In genomic region chr11:53078419-53079334, GRCm38 (mm10) we compare ENCODE assay signal across 26 mouse cellular contexts.
DNase-seq lines count a peak whose midpoint lies in the region; ATAC-seq and TF ChIP-seq lines count a peak whose summit lies in the region.
"Had no signal": no experiment of that assay in that cellular context is flagged by ENCODE, and none has a peak within 500 bp of the region (broad histone marks: within the 10 kb centered on the region; RNA-seq: fewer than 3 reads in every experiment).

No protein-coding gene starts in this region.

- no peak for ATAC-seq in intestine, postnatal 0 days
- ATAC-seq in intestine, embryonic 15.5 days = no peak
- no peak for ATAC-seq in midbrain, postnatal 0 days (ENCODE audit: low FRiP score)
- no peak for ATAC-seq in midbrain, embryonic 15.5 days (replicated peaks)
- peak; percentile 92 for ATAC-seq in megakaryocyte progenitor cell, adult 5-6 weeks (replicated peaks; ENCODE audit: poor library complexity)
- ATAC-seq: forebrain, embryonic 15.5 days; hindbrain, embryonic 16.5 days had no signal

- no peak for TF ChIP-seq POLR2A in bone marrow, adult 2 months (IDR thresholded peaks at IDR 0.05; ENCODE audit: borderline replicate concordance, control insufficient read depth, low read depth, low read length)

- no peak overlapping the region for H3K4me2 ChIP-seq in intestine, postnatal 0 days (replicated peaks; ENCODE audit: low read depth)
- no peak overlapping the region for H3K4me2 ChIP-seq in intestine, embryonic 15.5 days (replicated peaks)
- H3K4me2 ChIP-seq in midbrain, postnatal 0 days (ENCODE audit: low read depth, low read length, poor library complexity, severe bottlenecking) = no peak overlapping the region
- no peak overlapping the region for H3K4me2 ChIP-seq in midbrain, embryonic 15.5 days
- H3K4me2 ChIP-seq: forebrain, embryonic 15.5 days; heart, embryonic 13.5 days; limb, embryonic 13.5 days; liver, embryonic 13.5 days; lung, embryonic 15.5 days; midbrain, embryonic 11.5 days had no signal

- H3K4me1 ChIP-seq in intestine, postnatal 0 days (replicated peaks; ENCODE audit: control insufficient read depth, insufficient read depth, low read length) = no peaks in the 10 kb centered on the region
- H3K4me1 ChIP-seq in intestine, embryonic 15.5 days (replicated peaks) = no peaks in the 10 kb centered on the region
- no peaks in the 10 kb centered on the region for H3K4me1 ChIP-seq in midbrain, postnatal 0 days (ENCODE audit: insufficient read depth, low read length)
- H3K4me1 ChIP-seq in midbrain, embryonic 15.5 days = no peaks in the 10 kb centered on the region
- H3K4me1 ChIP-seq in bone marrow, adult 2 months (ENCODE audit: control insufficient read depth, insufficient read depth, low read length) = peaks cover 4% of the 10 kb centered on the region; the same call in 1 of the 2 replicates
- H3K4me1 ChIP-seq: forebrain, embryonic 15.5 days; liver, embryonic 13.5 days; lung, embryonic 15.5 days had no signal

- 0 out of 2 replicates have a peak, but pooled peaks cover 4% of the 10 kb centered on the region for H3K9me3 ChIP-seq in intestine, postnatal 0 days (ENCODE audit: control insufficient read depth)
- H3K9me3 ChIP-seq in intestine, embryonic 15.5 days = no peaks in the 10 kb centered on the region
- H3K9me3 ChIP-seq in midbrain, postnatal 0 days (ENCODE audit: low read length) = 0 out of 2 replicates have a peak, but pooled peaks cover 2% of the 10 kb centered on the region
- no peaks in the 10 kb centered on the region for H3K9me3 ChIP-seq in midbrain, embryonic 15.5 days
- H3K9me3 ChIP-seq: forebrain, embryonic 15.5 days had no signal

- no peak for DNase-seq in midbrain, postnatal 0 days (ENCODE audit: low spot score)
- DNase-seq in adrenal gland, adult (ENCODE audit: inconsistent age in 2 of 2, low spot score in 1 of 2) = no peak
- no peak for DNase-seq in gastrocnemius, adult 8-10 months (ENCODE audit: low spot score in 2 of 2)
- DNase-seq: adrenal gland, postnatal 36 days; cerebellum, adult 11-12 months; embryo, embryonic 11 days; gastrocnemius, postnatal 25 days; heart, adult 2 months; heart, postnatal 4 days; kidney, adult 18-20 months; kidney, postnatal 14 days; layer of hippocampus, postnatal 36 days; liver, embryonic 13.5 days; thymus, adult 2 months had no signal

- no peak overlapping the region for H3K4me3 ChIP-seq in intestine, postnatal 0 days (ENCODE audit: low read depth, low read length)
- no peak overlapping the region for H3K4me3 ChIP-seq in intestine, embryonic 15.5 days (replicated peaks)
- no peak overlapping the region for H3K4me3 ChIP-seq in midbrain, postnatal 0 days (ENCODE audit: low read depth, low read length)
- no peak overlapping the region for H3K4me3 ChIP-seq in midbrain, embryonic 15.5 days
- H3K4me3 ChIP-seq in bone marrow, adult 2 months (replicated peaks; ENCODE audit: control insufficient read depth, low read depth, low read length) = no peak overlapping the region
- H3K4me3 ChIP-seq: forebrain, embryonic 15.5 days; heart, adult 2 months; heart, embryonic 13.5 days; limb, embryonic 13.5 days; liver, embryonic 13.5 days; lung, embryonic 15.5 days had no signal

- no peak overlapping the region for H3K9ac ChIP-seq in intestine, postnatal 0 days (ENCODE audit: low read depth, low read length)
- H3K9ac ChIP-seq in intestine, embryonic 15.5 days = no peak overlapping the region
- no peak overlapping the region for H3K9ac ChIP-seq in midbrain, postnatal 0 days (replicated peaks; ENCODE audit: low read length, poor library complexity, severe bottlenecking)
- H3K9ac ChIP-seq in midbrain, embryonic 15.5 days = no peak overlapping the region
- H3K9ac ChIP-seq: forebrain, embryonic 15.5 days; heart, embryonic 13.5 days; limb, embryonic 13.5 days; liver, embryonic 13.5 days; lung, embryonic 15.5 days had no signal

- H3K27ac ChIP-seq in intestine, postnatal 0 days (ENCODE audit: low read depth, low read length) = no peak overlapping the region
- no peak overlapping the region for H3K27ac ChIP-seq in intestine, embryonic 15.5 days
- H3K27ac ChIP-seq in midbrain, postnatal 0 days (ENCODE audit: low read depth, low read length) = no peak overlapping the region
- H3K27ac ChIP-seq in midbrain, embryonic 15.5 days = no peak overlapping the region
- peak overlapping the region; percentile 19 for H3K27ac ChIP-seq in bone marrow, adult 2 months (ENCODE audit: control insufficient read depth, insufficient read depth, low read depth, low read length, poor library complexity)
- H3K27ac ChIP-seq: forebrain, embryonic 15.5 days; heart, adult 2 months; heart, embryonic 13.5 days; limb, embryonic 13.5 days; liver, embryonic 13.5 days; lung, embryonic 15.5 days; macrophage had no signal

- no peaks in the 10 kb centered on the region for H3K36me3 ChIP-seq in intestine, postnatal 0 days (ENCODE audit: control insufficient read depth, insufficient read depth)
- H3K36me3 ChIP-seq in intestine, embryonic 15.5 days = no peaks in the 10 kb centered on the region
- H3K36me3 ChIP-seq in midbrain, postnatal 0 days (ENCODE audit: insufficient read depth, low read length) = no peaks in the 10 kb centered on the region
- no peaks in the 10 kb centered on the region for H3K36me3 ChIP-seq in midbrain, embryonic 15.5 days (replicated peaks)
- H3K36me3 ChIP-seq: forebrain, embryonic 15.5 days; heart, embryonic 13.5 days; limb, embryonic 13.5 days; liver, embryonic 13.5 days; lung, embryonic 15.5 days had no signal

- TF ChIP-seq CTCF in intestine, postnatal 0 days (IDR thresholded peaks at IDR 0.05; ENCODE audit: low read depth) = peak; percentile 30
- TF ChIP-seq CTCF in midbrain, postnatal 0 days (IDR thresholded peaks at IDR 0.05) = peak; percentile 41
- no peak for TF ChIP-seq CTCF in bone marrow, adult 2 months (IDR thresholded peaks at IDR 0.05; ENCODE audit: control insufficient read depth, insufficient read depth, low read length)

- no peaks in the 10 kb centered on the region for H3K27me3 ChIP-seq in intestine, postnatal 0 days (replicated peaks; ENCODE audit: control insufficient read depth, insufficient read depth, low read length)
- no peaks in the 10 kb centered on the region for H3K27me3 ChIP-seq in intestine, embryonic 15.5 days (replicated peaks)
- H3K27me3 ChIP-seq in midbrain, postnatal 0 days (ENCODE audit: insufficient read depth, low read length) = no peaks in the 10 kb centered on the region
- H3K27me3 ChIP-seq in midbrain, embryonic 15.5 days (replicated peaks) = no peaks in the 10 kb centered on the region
- H3K27me3 ChIP-seq: forebrain, embryonic 15.5 days; heart, embryonic 13.5 days; limb, embryonic 13.5 days; liver, embryonic 13.5 days; lung, embryonic 15.5 days had no signal

- WGBS in intestine, postnatal 0 days = 71% methylated on average over 7 of the region's 7 CpGs
- WGBS in intestine, embryonic 15.5 days = 68% methylated on average over 7 of the region's 7 CpGs
- WGBS in midbrain, postnatal 0 days = 77% methylated on average over 7 of the region's 7 CpGs
- whole genome bisulfite sequencing in midbrain, embryonic 15.5 days = 78% methylated on average over 7 of the region's 7 CpGs
- whole genome bisulfite sequencing in bone marrow, adult 2 months = 14% methylated on average over 7 of the region's 7 CpGs
